Mouse (Mus musculus) ES-E14 (cell line): ENCODE measurements around the gene Pmm1. TPM values are rescaled to one million over a fixed set of nuclear protein-coding genes. Genes with fewer than 3 reads are reported as not detected.

ENCODE experiments used
- DNase-seq: peaks from one replicate; pipeline ENCODE4 v3.0.0-alpha.2; 2013; ENCODE audit warnings: low read depth, low spot score
- H3K27ac ChIP-seq: 2 replicates; pipeline ENCODE4 v1.5.1; 2012; ENCODE audit warnings: low read depth, mild to moderate bottlenecking, low read length, moderate library complexity, mixed read lengths; ENCODE audit not compliant: poor library complexity, insufficient read depth, severe bottlenecking
- H3K36me3 ChIP-seq: 2 replicates; pipeline ENCODE4 v1.6.1; 2012; ENCODE audit warnings: mild to moderate bottlenecking, low read length, moderate library complexity, mixed read lengths; ENCODE audit not compliant: control insufficient read depth, poor library complexity, insufficient read depth, severe bottlenecking
- H3K4me1 ChIP-seq, 2 experiments: fragments of 150-350 bp in 1 of 2; sonication (generic) in 1 of 2; 2 replicates each; pipeline ENCODE4 v1.6.1; 2012; ENCODE audit warnings: low read length in 2 of 2, mild to moderate bottlenecking in 1 of 2, mixed read lengths in 1 of 2; ENCODE audit not compliant: control insufficient read depth in 2 of 2, insufficient read depth in 2 of 2, poor library complexity in 1 of 2
- H3K4me3 ChIP-seq, 2 experiments: fragments of 150-350 bp in 1 of 2; sonication (generic) in 1 of 2; 2 replicates each; pipeline ENCODE4 v1.5.1; 2012; ENCODE audit warnings: low read length in 2 of 2, low read depth in 1 of 2, mild to moderate bottlenecking in 1 of 2, mixed read lengths in 1 of 2; ENCODE audit not compliant: insufficient read depth in 1 of 2, poor library complexity in 1 of 2, severe bottlenecking in 1 of 2
- H3K9ac ChIP-seq: 2 replicates; pipeline ENCODE4 v1.6.1; 2012; ENCODE audit warnings: low read depth, mild to moderate bottlenecking, low read length, mixed read lengths; ENCODE audit not compliant: poor library complexity, insufficient read depth, severe bottlenecking
- H3K9me3 ChIP-seq: fragments of 150-350 bp; sonication (generic); 2 replicates; pipeline ENCODE4 v1.6.1; 2012; ENCODE audit warnings: low read depth, mild to moderate bottlenecking, low read length; ENCODE audit not compliant: control insufficient read depth, insufficient read depth
- CHD2 ChIP-seq: IDR thresholded peaks from 2 replicates; pipeline ENCODE4 v1.6.1; 2014; ENCODE audit warnings: mild to moderate bottlenecking, low read depth, low read length, inconsistent platforms
- HCFC1 ChIP-seq: IDR thresholded peaks from 2 replicates; pipeline ENCODE4 v1.6.1; 2012; ENCODE audit warnings: low read length, inconsistent platforms, borderline replicate concordance; ENCODE audit not compliant: insufficient read depth
- MAFK ChIP-seq: IDR thresholded peaks from 2 replicates; pipeline ENCODE4 v1.6.1; 2014; ENCODE audit warnings: mild to moderate bottlenecking, low read depth, low read length, inconsistent platforms; ENCODE audit not compliant: insufficient read depth
- ZC3H11A ChIP-seq: IDR thresholded peaks from 2 replicates; pipeline ENCODE4 v1.6.1; 2012; ENCODE audit warnings: low read depth, mild to moderate bottlenecking, inconsistent platforms, low read length, borderline replicate concordance
- ZNF384 ChIP-seq: IDR thresholded peaks from 2 replicates; pipeline ENCODE4 v1.6.1; 2012; ENCODE audit warnings: low read depth, low read length, inconsistent platforms
- in situ Hi-C, 2 experiments: fragments of 600-800 bp; cut with MboI; formaldehyde crosslinking; loops; one replicate each; pipeline ENCODE4 v1.15.1; 2025; ENCODE audit warnings: low sequenced_read_pairs in 2 of 2, inconsistent platforms in 1 of 2; ENCODE audit not compliant: unreplicated experiment in 2 of 2
- total RNA-seq: library from RNA; depleted of rRNA; stranded (reverse); fragments of 300-350 nt; gene quantifications from 2 replicates; pipeline ENCODE4 v1.2.3, GENCODE M21; 2012

Gene Pmm1
- total RNA-seq, 1 experiment, result 299 TPM

GRCm38 (mm10) chr15:81932951-81933470 lies 27.7 kb downstream of the Pmm1 start:
- H3K27ac ChIP-seq, result no peak overlapping the region
- H3K4me3 ChIP-seq, result no peak overlapping the region
- no peak overlapping the region for H3K9ac ChIP-seq
- H3K36me3 ChIP-seq, result no peaks in the 10 kb centered on the region
- H3K9me3 ChIP-seq, result no peaks in the 10 kb centered on the region
- H3K4me1 ChIP-seq, result peaks cover 0 to 3% of the 10 kb centered on the region in 2 experiments; a peak in 1 of 4 replicates
- no peak for DNase-seq
- in situ Hi-C loops, result no loop called here
- no peak for TF ChIP-seq MAFK
- TF ChIP-seq HCFC1, result no peak
- TF ChIP-seq ZC3H11A, result no peak
- no peak for TF ChIP-seq CHD2
- TF ChIP-seq ZNF384, result no peak

- DNase-seq, result no peak
- Histone ChIP-seq H3K9me3 (no peaks in the 10 kb centered on the region), H3K27ac (no peak overlapping the region), H3K36me3 (peaks cover 5% of the 10 kb centered on the region; the same call in 1 of the 2 replicates), H3K4me1 (peaks cover 0 to 2% of the 10 kb centered on the region in 2 experiments; a peak in 1 of 4 replicates), H3K4me3 (no peak overlapping the region), H3K9ac (no peak overlapping the region)
- in situ Hi-C loops, result no loop called here
- TF ChIP-seq ZNF384 (no peak), ZC3H11A (no peak), MAFK (no peak), HCFC1 (no peak), CHD2 (no peak)
Measured at GRCm38 (mm10) chr15:81928277-81928676, 32.5 kb downstream of the Pmm1 start.

- H3K9me3 ChIP-seq, result no peaks in the 10 kb centered on the region
- H3K9ac ChIP-seq, result no peak overlapping the region
- TF ChIP-seq HCFC1, result no peak
- TF ChIP-seq ZC3H11A, result no peak
- no peak for TF ChIP-seq CHD2
- TF ChIP-seq ZNF384, result no peak
- no peak for TF ChIP-seq MAFK
- H3K36me3 ChIP-seq, result peaks cover 7% of the 10 kb centered on the region; the same call in 1 of the 2 replicates
- no peak overlapping the region for H3K27ac ChIP-seq
- H3K4me3 ChIP-seq, result no peak overlapping the region
- in situ Hi-C loops, result no loop called here
- H3K4me1 ChIP-seq, result peaks cover 0 to 2% of the 10 kb centered on the region in 2 experiments; a peak in 1 of 4 replicates
- DNase-seq, result no peak
Measured at GRCm38 (mm10) chr15:81927741-81928140, 33.0 kb downstream of the Pmm1 start.

- H3K9ac ChIP-seq, result no peak overlapping the region
- DNase-seq, result no peak
- no peak overlapping the region for H3K4me3 ChIP-seq
- peaks cover 14% of the 10 kb centered on the region; the same call in 1 of the 2 replicates for H3K36me3 ChIP-seq
- H3K9me3 ChIP-seq, result no peaks in the 10 kb centered on the region
- TF ChIP-seq ZNF384 (no peak), ZC3H11A (no peak), CHD2 (no peak), HCFC1 (no peak), MAFK (no peak)
- no peak overlapping the region for H3K27ac ChIP-seq
- H3K4me1 ChIP-seq, result peaks cover 0 to 2% of the 10 kb centered on the region in 2 experiments; a peak in 1 of 4 replicates
- in situ Hi-C loops, result no loop called here
Measured at GRCm38 (mm10) chr15:81926446-81926822, 34.3 kb downstream of the Pmm1 start.
